Mouse (Mus musculus) splenic B cell, adult 2 months (primary cell): ENCODE results near the gene Col23a1.
A peak's percentile ranks its signal among the peaks of the same experiment; 100 is the strongest.

ENCODE experiments used
- DNase-seq: peaks from one replicate; pipeline ENCODE4 v3.0.0-alpha.2; 2011; ENCODE audit warnings: low read depth, low spot score
- H3K27me3 ChIP-seq: 2 replicates; pipeline ENCODE4 v1.6.1; 2012; ENCODE audit warnings: mild to moderate bottlenecking, low read length, moderate library complexity, mixed read lengths; ENCODE audit not compliant: control insufficient read depth, poor library complexity, insufficient read depth, severe bottlenecking
- H3K36me3 ChIP-seq: 2 replicates; pipeline ENCODE4 v1.6.1; 2012; ENCODE audit warnings: mild to moderate bottlenecking, low read length, moderate library complexity, mixed read lengths; ENCODE audit not compliant: control insufficient read depth, poor library complexity, insufficient read depth, severe bottlenecking

Gene Col23a1

DNA sequence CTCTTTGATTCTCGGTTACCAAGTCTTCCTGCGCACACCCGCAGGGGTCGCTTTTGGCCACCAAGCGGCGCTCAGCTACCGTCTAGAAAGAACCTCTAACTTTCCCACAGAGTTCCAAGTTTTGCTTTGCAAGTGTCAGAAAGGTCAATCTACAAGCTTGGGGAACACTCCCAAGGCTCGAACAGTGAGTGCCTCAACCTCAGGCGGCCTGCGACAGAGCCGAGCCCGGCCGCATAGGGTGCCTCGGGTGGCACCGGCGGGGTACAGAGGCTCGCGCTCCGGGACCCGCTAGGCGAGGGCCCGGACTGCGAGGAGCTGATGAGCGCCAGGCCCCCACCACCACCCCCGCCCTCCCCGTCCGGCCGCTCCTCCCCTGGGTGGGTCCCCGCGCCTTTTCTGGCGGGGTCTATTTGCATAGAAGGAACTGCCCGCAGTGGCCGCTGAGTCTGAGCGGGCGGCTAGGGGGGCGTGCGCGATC is at the start of gene Col23a1:
TSS of gene Col23a1 (plus strand) at position 357 of the 478 bp plus-strand sequence.
- DNase-seq: peak; percentile 58
- no peaks in the 10 kb centered on the region for H3K27me3 ChIP-seq

GRCm38 (mm10) chr11:51242897-51243296 is 46.8 kb upstream of the Col23a1 start:
- Histone ChIP-seq H3K36me3 (no peaks in the 10 kb centered on the region), H3K27me3 (no peaks in the 10 kb centered on the region)
- DNase-seq: peak; percentile 28

More for the DNA sequence above, at the start of gene Col23a1:
- H3K36me3 ChIP-seq: no peaks in the 10 kb centered on the region; the same call in 1 of the 2 replicates

DNA sequence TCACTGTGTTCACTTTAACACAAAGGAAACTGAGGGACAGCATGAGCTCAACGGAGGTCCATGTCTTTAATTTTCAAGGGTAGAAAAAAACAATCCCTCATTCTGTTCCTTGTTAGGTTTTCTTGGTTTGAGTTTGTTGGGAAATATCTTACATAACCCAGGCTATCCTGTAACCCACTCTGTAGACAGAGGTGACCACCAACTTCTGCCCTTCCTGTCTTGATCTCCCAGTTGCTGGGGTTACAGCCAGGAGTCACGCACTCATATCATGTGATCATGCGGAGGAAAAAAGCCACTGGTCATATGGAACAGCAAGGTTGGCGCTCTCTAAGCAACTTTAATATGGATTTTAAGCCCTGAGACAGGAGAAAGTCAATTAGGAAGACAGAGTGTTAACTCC is 32.7 kb upstream of the Col23a1 start:
- no peak for DNase-seq
- H3K27me3 ChIP-seq: no peaks in the 10 kb centered on the region
- H3K36me3 ChIP-seq: no peaks in the 10 kb centered on the region

DNA sequence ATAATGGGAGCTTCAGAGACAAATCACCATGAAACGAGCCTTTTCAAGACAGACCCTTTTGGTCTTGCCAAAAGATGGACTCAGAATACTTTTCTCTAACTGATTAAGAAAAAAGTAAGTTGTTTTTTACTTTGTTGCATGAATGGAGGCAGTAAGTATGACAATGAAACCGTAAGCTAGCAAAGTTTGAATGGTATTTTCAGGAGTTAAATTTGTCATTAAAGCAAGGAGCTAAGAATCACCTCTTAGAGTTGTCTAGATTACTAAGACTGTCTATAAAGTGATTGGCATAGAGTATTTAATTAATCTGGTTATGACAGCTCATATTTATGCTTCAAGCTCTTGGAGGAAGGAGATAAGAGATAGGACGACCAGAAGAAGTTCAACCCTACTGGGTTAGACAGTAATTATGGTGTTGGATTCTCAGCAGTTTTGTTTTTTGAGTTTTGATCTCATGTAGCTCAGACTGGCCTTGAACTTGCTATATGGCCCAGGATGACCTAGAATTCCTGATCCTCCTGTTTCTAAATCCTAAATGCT is 28.0 kb upstream of the Col23a1 start, which contains the start of gene Clk4:
TSS of gene Clk4 (plus strand) at position 51 of the 540 bp plus-strand sequence.
- Histone ChIP-seq H3K27me3 (no peaks in the 10 kb centered on the region), H3K36me3 (no peaks in the 10 kb centered on the region)
- no peak for DNase-seq

GRCm38 (mm10) chr11:51262342-51263285 is 27.1 kb upstream of the Col23a1 start, which contains the start of gene BC049762:
Gene BC049762, minus strand, starts transcription at chr11:51263046.
- DNase-seq: peak; percentile 100
- Histone ChIP-seq H3K27me3 (no peaks in the 10 kb centered on the region), H3K36me3 (no peaks in the 10 kb centered on the region)

GRCm38 (mm10) chr11:51263286-51263831 is 26.4 kb upstream of the Col23a1 start:
- no peak for DNase-seq
- Histone ChIP-seq H3K27me3 (no peaks in the 10 kb centered on the region), H3K36me3 (no peaks in the 10 kb centered on the region)

GRCm38 (mm10) chr11:51264352-51264751 is 25.4 kb upstream of the Col23a1 start:
- H3K27me3 ChIP-seq: no peaks in the 10 kb centered on the region
- peak; percentile 38 for DNase-seq

DNA sequence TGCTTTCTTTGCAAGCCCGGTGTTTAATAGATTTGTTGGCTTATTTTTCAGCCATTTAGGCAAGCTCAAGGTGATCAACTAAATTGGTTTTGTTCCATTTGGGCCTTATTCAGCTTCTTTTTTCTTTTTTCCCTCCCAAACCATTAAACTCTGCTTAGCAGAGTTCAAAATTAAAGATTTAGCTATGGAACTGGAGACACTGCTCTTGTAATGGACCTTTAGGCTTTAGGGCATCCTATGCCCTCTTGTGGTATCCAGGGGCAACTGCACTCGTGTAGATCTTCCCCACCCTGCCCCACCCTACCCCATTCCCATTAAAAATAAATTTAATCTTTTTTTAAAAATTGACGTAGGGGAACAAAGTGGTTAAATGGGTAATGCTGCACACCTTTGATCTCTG is 24.4 kb upstream of the Col23a1 start:
- H3K27me3 ChIP-seq: no peaks in the 10 kb centered on the region
- H3K36me3 ChIP-seq: no peaks in the 10 kb centered on the region
- peak; percentile 37 for DNase-seq

More at GRCm38 (mm10) chr11:51264352-51264751, 25.4 kb upstream of the Col23a1 start:
- no peaks in the 10 kb centered on the region for H3K36me3 ChIP-seq

- Histone ChIP-seq H3K27me3 (no peaks in the 10 kb centered on the region; the same call in 1 of the 2 replicates), H3K36me3 (peaks cover 20% of the 10 kb centered on the region)
- no peak for DNase-seq
Observed at GRCm38 (mm10) chr11:51274418-51274817, 15.3 kb upstream of the Col23a1 start.

- Histone ChIP-seq H3K27me3 (no peaks in the 10 kb centered on the region), H3K36me3 (no peaks in the 10 kb centered on the region)
- DNase-seq: peak; percentile 24
Observed at GRCm38 (mm10) chr11:51290066-51290955, 591 bp downstream of the Col23a1 start.

GRCm38 (mm10) chr11:51293956-51294530 is 4.3 kb downstream of the Col23a1 start:
- no peaks in the 10 kb centered on the region for H3K36me3 ChIP-seq
- no peak for DNase-seq

DNA sequence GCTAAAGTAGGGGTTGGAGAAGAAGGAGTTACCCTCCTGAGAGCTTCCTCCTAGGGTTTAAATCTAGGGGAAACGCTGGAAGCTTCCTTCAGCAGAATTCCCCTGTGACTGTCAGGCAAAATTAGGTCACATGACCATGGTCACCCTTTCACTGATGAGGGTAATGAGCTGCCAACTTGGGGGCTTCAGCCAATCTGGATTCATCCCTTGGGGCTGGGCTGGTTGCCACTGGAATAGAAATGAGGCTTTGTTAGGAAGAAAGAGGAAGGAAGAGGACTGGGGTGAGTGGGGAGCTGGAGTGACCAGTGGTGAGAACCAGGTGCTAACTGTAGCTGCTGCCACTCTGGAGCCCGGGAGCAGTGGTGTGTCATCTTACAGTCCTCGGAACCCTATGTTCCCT is 6.0 kb downstream of the Col23a1 start:
- Histone ChIP-seq H3K36me3 (no peaks in the 10 kb centered on the region), H3K27me3 (no peaks in the 10 kb centered on the region)
- no peak for DNase-seq

More at GRCm38 (mm10) chr11:51293956-51294530, 4.3 kb downstream of the Col23a1 start:
- no peaks in the 10 kb centered on the region for H3K27me3 ChIP-seq

DNA sequence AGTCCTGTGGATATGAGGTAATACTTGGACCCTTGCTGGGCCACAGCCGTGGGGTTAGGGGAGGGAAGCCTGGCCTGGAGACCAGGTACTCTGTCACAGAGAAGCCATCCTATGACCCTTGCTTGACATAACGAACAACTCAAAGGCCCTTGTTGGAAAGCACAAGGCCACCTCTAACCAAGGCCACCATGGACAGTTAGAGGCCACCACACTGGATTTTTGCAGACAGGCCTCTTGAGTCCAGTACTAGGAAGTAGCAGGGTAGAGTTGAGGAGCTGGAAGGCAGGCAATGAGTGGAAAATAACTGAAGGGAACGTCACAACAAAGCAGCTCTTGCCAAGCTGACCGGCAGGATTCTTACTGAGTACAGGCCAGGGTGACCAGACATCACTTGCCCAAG is 9.0 kb downstream of the Col23a1 start:
- DNase-seq: no peak
- Histone ChIP-seq H3K36me3 (no peaks in the 10 kb centered on the region), H3K27me3 (no peaks in the 10 kb centered on the region)

DNA sequence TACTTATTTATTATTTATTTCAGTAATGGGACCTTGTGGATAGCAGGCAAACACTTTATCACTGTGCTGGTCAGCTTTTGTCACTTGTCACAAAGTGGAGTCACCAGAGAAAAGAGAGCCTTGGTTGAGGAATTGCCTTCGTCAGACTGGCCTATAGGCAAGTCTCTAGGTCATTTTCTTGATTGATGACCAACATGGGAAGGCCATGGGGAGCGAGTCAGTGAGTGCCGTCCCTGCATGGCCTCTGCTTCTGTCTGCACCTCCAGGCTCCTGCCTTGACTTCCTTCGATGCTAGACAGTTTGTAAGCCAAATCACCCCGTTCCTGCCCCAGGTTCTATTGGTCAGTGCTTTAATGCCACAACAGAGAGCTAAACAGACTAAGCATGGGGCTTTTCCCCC is 12.7 kb downstream of the Col23a1 start:
- Histone ChIP-seq H3K27me3 (no peaks in the 10 kb centered on the region), H3K36me3 (no peaks in the 10 kb centered on the region)
- DNase-seq: no peak
